Mouse (Mus musculus) bone marrow, adult 2 months (tissue): Measurements from ENCODE around the gene Mylpf. TPM values are rescaled to one million over a fixed set of nuclear protein-coding genes. Genes with fewer than 3 reads are reported as not detected.

Source experiments
- H3K27ac ChIP-seq: fragments of 200-500 bp; 2 replicates; pipeline ENCODE4 v1.5.1; 2012; ENCODE audit warnings: low read depth, mild to moderate bottlenecking, control low read depth, inconsistent platforms, low read length; ENCODE audit not compliant: control insufficient read depth, poor library complexity, insufficient read depth
- H3K4me1 ChIP-seq: fragments of 200-500 bp; 2 replicates; pipeline ENCODE4 v1.6.1; 2011; ENCODE audit warnings: low read length; ENCODE audit not compliant: control insufficient read depth, insufficient read depth
- H3K4me3 ChIP-seq: fragments of 200-500 bp; replicated peaks from 2 replicates; pipeline ENCODE3; 2011; ENCODE audit warnings: mild to moderate bottlenecking, low read depth, low read length, control low read depth; ENCODE audit not compliant: control insufficient read depth
- CTCF ChIP-seq: fragments of 200-500 bp; IDR thresholded peaks from 2 replicates; pipeline ENCODE4 v1.5.1; 2011; ENCODE audit warnings: low read length, control low read depth; ENCODE audit not compliant: control insufficient read depth, insufficient read depth
- POLR2A ChIP-seq: fragments of 200-500 bp; IDR thresholded peaks from 2 replicates; pipeline ENCODE4 v1.6.1; 2011; ENCODE audit warnings: low read depth, mild to moderate bottlenecking, control low read depth, low read length, borderline replicate concordance; ENCODE audit not compliant: control insufficient read depth
- WGBS: fragments of 180-500 bp; shearing (Covaris S2); methylation state at CpG from one replicate; pipeline ENCODE4 v1.1.7; 2018; 5-methylcytosine and 5-hydroxymethylcytosine counted together
- polyA plus RNA-seq: library from polyadenylated mRNA; stranded (reverse); fragments of >200 nt; gene quantifications from 2 replicates; pipeline ENCODE4 v1.2.4, GENCODE M21; 2011; ENCODE audit warnings: low replicate concordance; ENCODE audit not compliant: missing spikeins, insufficient read depth, insufficient read length

Gene Mylpf
- polyA plus RNA-seq, 1 experiment, result 126 TPM

DNA sequence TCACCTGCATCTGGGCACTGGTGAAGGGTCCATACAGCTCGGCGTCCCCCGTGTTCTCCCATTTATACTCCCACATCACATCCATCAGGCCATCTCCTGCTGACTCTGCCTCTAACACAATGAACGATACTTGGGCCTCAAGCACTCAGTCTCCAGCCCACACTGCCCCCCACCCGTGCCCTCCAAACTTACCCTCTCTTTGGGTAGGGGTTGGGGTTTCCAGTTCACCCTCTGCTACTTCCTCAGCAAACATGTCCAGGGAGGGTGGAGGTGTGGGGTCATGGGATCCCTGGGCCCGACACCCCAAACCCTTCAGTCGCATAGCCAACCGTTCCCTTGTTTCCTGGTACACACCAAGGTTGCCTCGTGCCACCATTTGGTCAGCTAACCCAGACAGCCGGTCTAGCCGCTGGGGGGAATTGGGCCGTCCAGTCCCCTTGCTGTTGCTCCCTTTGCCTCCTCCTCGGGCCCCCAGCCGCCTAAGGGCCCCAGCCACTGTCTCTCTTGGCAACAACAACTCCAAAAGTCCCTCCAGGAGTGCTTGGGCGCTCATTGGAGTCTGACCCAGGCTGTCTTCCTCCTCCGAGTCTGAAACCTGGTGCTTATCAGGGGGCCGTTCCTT, 14.6 kb upstream of the Mylpf start:
- 91% methylated on average over 17 of the region's 17 CpGs for WGBS
- H3K27ac ChIP-seq, result no peak overlapping the region
- H3K4me1 ChIP-seq, result peaks cover 4% of the 10 kb centered on the region
- no peak overlapping the region for H3K4me3 ChIP-seq
- TF ChIP-seq POLR2A (no peak), CTCF (no peak)

GRCm38 (mm10) chr7:127194633-127195029, 14.1 kb upstream of the Mylpf start:
- peaks cover 4% of the 10 kb centered on the region for H3K4me1 ChIP-seq
- H3K27ac ChIP-seq, result no peak overlapping the region
- no peak for TF ChIP-seq POLR2A
- TF ChIP-seq CTCF, result no peak
- WGBS, result 60% methylated on average over 7 of the region's 7 CpGs
- peak overlapping the region; percentile 84 for H3K4me3 ChIP-seq

GRCm38 (mm10) chr7:127195544-127196295, 13.0 kb upstream of the Mylpf start, which contains the start of gene Cd2bp2:
Cd2bp2 (minus strand) TSS chr7:127196050.
- Histone ChIP-seq H3K27ac (peak within 1 kb of the TSS; percentile 67), H3K4me3 (peak within 1 kb of the TSS; percentile 84), H3K4me1 (peaks cover 4% of the 10 kb centered on the region)
- TF ChIP-seq POLR2A (peak; percentile 48), CTCF (peak; percentile 2; the same call in 1 of the 2 replicates)
- under 1% methylated on average over 51 of the region's 51 CpGs for WGBS

DNA sequence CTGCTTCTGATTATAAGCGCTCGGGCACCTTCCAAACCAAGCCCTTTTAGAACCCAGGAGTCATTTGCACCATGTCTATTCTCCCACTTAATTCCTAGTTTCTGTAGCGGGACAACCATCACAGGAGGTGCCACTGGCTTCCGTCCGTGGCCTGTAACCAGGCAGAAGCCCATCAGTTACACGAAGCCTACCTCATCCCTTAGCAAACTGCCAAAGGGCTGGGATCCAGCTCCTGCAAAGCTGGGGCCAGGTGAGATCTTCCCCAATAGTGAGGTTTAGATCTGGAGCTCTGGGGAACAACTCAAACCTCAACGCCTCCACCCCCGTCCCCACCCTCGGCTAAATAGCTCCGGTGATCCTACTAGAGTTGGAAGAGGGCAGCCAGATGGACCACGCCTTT, 12.2 kb upstream of the Mylpf start:
- peaks cover 4% of the 10 kb centered on the region for H3K4me1 ChIP-seq
- H3K4me3 ChIP-seq, result peak overlapping the region; percentile 40
- peak overlapping the region; percentile 42 for H3K27ac ChIP-seq
- 43% methylated on average over 11 of the region's 11 CpGs for WGBS
- TF ChIP-seq CTCF (no peak), POLR2A (no peak)

GRCm38 (mm10) chr7:127206606-127207005, 2.1 kb upstream of the Mylpf start:
- Histone ChIP-seq H3K4me3 (peak overlapping the region; percentile 68), H3K4me1 (peaks cover 2% of the 10 kb centered on the region; the same call in 1 of the 2 replicates), H3K27ac (peak overlapping the region; percentile 95)
- WGBS, result 5% methylated on average over 2 of the region's 2 CpGs
- TF ChIP-seq POLR2A (no peak), CTCF (no peak)

- H3K4me1 ChIP-seq, result peaks cover 2% of the 10 kb centered on the region; the same call in 1 of the 2 replicates
- WGBS, result under 1% methylated on average over 53 of the region's 53 CpGs
- TF ChIP-seq POLR2A, result peak; percentile 13; the same call in 1 of the 2 replicates
- TF ChIP-seq CTCF, result no peak
These were observed 1.1 kb upstream of the Mylpf start for GRCm38 (mm10) chr7:127207374-127208294.

DNA sequence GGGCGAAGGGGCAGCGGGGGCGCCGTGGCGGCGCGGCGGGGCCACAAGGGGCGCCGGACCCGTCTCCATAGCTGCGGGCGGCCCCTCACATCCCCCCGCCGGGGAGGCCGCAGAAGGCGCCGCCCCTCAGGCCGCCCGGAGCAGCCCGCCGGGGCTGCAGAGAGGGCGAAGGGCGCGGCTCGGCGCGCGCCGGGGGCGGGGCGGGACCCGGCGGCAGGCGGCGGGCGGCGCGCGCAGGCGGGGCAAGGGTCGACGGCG, 466 bp upstream of the Mylpf start, which contains the start of gene Tbc1d10b:
Gene Tbc1d10b, minus strand, starts transcription at position 174 of the 258 bp plus-strand sequence.
- Histone ChIP-seq H3K27ac (peak within 1 kb of the TSS; percentile 95), H3K4me1 (peaks cover 2% of the 10 kb centered on the region; the same call in 1 of the 2 replicates), H3K4me3 (peak within 1 kb of the TSS; percentile 68)
- TF ChIP-seq CTCF (no peak), POLR2A (peak; percentile 12; the same call in 1 of the 2 replicates)
- WGBS, result under 1% methylated on average over 44 of the region's 44 CpGs

More at GRCm38 (mm10) chr7:127207374-127208294, 1.1 kb upstream of the Mylpf start:
- H3K27ac ChIP-seq, result peak overlapping the region; percentile 95
- H3K4me3 ChIP-seq, result peak overlapping the region; percentile 68
